Mouse (Mus musculus): ENCODE data around the gene Bcl7c.
"Not testable (repeated sequence)": the region's sequence is repeated elsewhere in the genome, so short reads cannot be mapped to it uniquely, and the experiment has no call there.

GRCm38 (mm10) chr7:127647576-127647975 lies 61.2 kb downstream of the Bcl7c start:
- not testable (repeated sequence) for TF ChIP-seq POLR2A, CTCF (IDR thresholded peaks at IDR 0.05; ENCODE audit: insufficient read depth, low read depth, low read length)
